Mouse (Mus musculus) kidney, embryonic 16.5 days (tissue): Measurements from ENCODE around the gene Adh7. TPM values are rescaled to one million over a fixed set of nuclear protein-coding genes. Genes with fewer than 3 reads are reported as not detected.

Source experiments
- polyA plus RNA-seq: library from polyadenylated mRNA; unstranded; fragments of >200 nt; fragmentation: Nextera tagmentation; extraction: Ambion mirVana; gene quantifications from 2 replicates; pipeline ENCODE4 v1.2.1, GENCODE M21; 2015

Adh7 gene
- polyA plus RNA-seq, 1 experiment from 2014 or later = 0.66 TPM

Other genes with a start within 250 kb of the Adh7 start
- 9.3 and 10.1 TPM in 2 replicates for gene Dapp1, start 236.2 kb upstream of the Adh7 start, polyA plus RNA-seq
- 0.52 and 0.54 TPM in 2 replicates for gene 1110002E22Rik, start 152.7 kb upstream of the Adh7 start, polyA plus RNA-seq
- gene Gm5105, start 150.4 kb upstream of the Adh7 start, polyA plus RNA-seq = 0.12 TPM in 1 of 2 replicates, not detected in the other
- 11.8 and 12.5 TPM in 2 replicates for gene Trmt10a, start 74.3 kb upstream of the Adh7 start, polyA plus RNA-seq
- gene Mttp, start 72.8 kb upstream of the Adh7 start, polyA plus RNA-seq = 7.6 and 8.1 TPM in 2 replicates
- gene 4930579F01Rik, start 23.9 kb upstream of the Adh7 start, polyA plus RNA-seq = 0.10 and 0.21 TPM in 2 replicates
- 77.6 and 115 TPM in 2 replicates for gene Adh1, start 43.2 kb downstream of the Adh7 start, polyA plus RNA-seq
- gene Adh6a, start 95.5 kb downstream of the Adh7 start, polyA plus RNA-seq = 0.17 TPM in 1 of 2 replicates, not detected in the other
- 0.29 and 0.71 TPM in 2 replicates for gene Adh6b, start 124.0 kb downstream of the Adh7 start, polyA plus RNA-seq
- not detected in 2 replicates for gene Adh4, start 197.7 kb downstream of the Adh7 start, polyA plus RNA-seq
- gene Adh5, start 225.3 kb downstream of the Adh7 start, polyA plus RNA-seq = 258 and 276 TPM in 2 replicates